Mouse (Mus musculus) B cell, adult 2 months (primary cell): ENCODE data around the gene Olfr463.

Experiments used
- DNase-seq, 2 experiments: peaks; one replicate each; pipeline ENCODE4 v3.0.0; 2022

Olfr463 gene

DNA sequence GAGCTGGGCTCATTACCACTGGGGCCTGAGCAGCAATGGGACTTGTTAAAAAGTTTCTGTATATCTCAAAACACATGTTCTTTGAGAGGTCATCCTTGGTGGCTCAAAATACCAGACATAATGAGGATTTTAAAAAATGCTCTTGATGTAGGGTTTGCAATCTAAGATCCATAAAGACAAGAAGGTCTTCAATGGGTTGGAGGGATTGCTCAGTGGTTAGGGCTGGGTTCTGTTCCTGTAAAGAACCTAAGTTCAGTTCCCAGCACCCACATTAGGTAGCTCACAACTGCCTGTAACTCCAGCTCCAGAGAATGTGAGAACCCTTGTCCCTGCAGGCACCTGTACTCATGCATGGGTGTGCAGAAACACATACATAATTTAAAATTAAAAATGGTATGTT, at the start of gene Olfr463:
TSS of gene Olfr463 (minus strand) at position 101 of the 400 bp plus-strand sequence.
- no peak for DNase-seq

DNA sequence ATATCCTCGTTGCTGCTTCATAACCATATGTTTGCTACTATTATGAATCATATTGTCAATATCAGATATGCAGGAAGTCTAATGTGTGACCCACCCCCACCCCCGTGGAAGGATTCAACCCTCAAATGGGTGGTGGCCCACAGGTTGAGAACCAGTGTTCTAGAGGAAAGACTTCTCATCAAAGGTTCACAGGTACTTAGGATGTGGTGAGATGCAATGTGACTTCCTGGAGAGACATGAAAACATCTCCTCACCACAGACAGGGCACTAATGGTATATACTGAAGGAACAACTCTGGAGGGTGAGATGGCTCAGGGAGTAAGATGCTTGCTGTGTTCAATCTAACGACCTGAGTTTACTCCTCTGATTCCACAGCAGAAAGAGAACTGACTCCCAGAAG, 38.3 kb upstream of the Olfr463 start:
- no peak for DNase-seq

- no peak for DNase-seq
Observed at GRCm38 (mm10) chr11:87933731-87934130, 36.5 kb upstream of the Olfr463 start.

- DNase-seq = no peak
Observed at GRCm38 (mm10) chr11:87930348-87930747, 33.2 kb upstream of the Olfr463 start.

- DNase-seq = no peak
Observed at GRCm38 (mm10) chr11:87920966-87921365, 23.8 kb upstream of the Olfr463 start, which contains the start of gene Olfr464. TSS of gene Olfr464 (minus strand) at chr11:87920967.

DNA sequence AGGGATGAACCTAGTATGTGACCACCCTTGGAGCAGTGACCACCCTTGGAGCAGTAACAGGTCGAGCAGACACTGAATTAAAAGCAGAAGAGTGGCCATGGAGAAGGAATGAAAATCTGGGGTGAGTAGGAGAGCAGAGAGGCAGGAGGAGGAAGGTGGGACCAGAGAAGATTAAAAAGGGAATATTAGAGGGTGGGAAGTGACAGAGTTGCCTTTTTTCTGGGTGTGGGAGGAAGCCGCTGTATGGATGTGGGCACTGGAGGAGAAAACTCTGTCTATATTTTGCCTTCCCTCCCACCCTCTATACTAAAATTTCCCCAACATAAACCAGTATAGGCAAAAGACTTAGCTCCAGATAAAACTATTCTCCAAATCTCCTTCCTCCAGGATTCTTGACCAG, 23.1 kb upstream of the Olfr463 start:
- no peak for DNase-seq

DNA sequence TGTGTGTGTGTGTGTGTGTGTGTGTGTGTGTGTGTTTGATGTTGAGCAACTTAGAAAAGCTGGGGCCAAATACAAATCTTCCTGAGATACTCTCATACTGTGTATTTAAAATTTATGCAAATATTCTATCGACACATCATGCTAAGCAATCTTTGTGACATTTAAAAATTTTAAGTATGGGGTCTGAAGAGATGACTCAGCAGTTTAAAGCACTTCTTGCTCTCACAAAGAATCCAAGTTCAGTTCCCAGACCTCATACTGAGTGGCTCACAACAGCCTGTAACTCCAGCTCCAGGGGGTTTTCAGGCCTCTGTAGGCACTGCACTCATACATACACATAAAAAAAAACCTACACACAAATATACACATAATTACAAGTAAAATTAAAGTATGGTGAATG, 18.8 kb upstream of the Olfr463 start:
- DNase-seq = no peak

DNA sequence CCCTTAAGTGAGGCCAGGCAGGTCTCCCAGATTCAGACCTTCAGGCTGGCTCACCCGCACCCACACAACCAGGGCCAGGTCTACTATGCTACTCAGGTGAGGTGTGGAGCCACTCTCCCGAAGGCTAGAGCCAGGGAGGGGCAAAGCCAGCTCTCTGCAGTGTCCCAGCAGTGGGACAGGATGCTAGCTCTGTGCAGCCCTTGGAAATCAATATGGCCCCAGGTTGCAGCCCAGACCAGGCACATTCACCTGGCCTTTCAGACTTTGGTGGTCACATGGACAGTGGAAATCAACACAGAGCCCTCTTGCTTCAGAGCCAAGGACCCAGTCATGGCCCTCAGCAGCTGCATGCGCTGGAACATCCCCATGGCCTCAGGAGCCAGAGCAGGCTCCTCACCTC, 7.1 kb upstream of the Olfr463 start:
- DNase-seq = no peak

- no peak for DNase-seq
Observed at GRCm38 (mm10) chr11:87892168-87892567, 5.0 kb downstream of the Olfr463 start, which contains the start of gene Olfr462. TSS of gene Olfr462 (minus strand) at chr11:87892268.

DNA sequence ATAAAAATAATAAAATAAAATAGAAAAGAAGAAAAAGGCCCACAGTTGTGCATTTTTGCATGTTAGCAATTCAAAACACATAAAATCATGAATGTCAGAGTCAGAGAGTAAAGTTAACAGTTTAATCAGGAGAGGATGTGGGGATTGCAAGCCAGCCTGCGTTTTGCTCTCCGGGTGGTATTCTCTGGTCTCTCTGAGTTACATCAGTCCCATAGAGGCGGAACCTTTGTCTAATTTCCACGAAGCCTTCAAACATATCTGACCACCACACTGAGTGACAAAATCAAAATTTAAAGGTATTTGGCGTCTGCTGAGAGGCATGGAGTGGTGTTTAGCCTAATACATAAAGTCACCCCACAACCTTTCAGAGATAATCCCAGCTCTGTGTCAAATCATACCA, 12.3 kb downstream of the Olfr463 start:
- no peak for DNase-seq

DNA sequence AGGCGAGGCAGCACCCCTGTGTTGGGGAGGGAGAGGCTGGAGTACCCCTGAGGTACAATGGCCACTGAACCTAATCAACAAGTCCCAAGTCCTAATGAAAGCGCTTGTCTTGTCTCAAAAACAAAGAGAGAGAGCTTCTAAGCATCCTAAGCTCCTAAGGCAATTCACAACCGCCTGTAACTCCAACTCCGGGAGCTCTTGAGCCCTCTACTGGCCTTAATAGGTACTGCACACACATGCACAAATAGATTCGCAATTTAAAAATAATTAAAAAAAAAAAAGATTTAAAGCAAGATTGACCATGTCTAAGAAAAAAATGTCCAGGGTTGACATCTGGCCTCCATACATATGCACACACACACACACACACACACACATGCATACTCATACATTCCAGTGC, 13.7 kb downstream of the Olfr463 start:
- DNase-seq = peak; percentile 7 to 21

- no peak for DNase-seq
Observed at GRCm38 (mm10) chr11:87881714-87882113, 15.5 kb downstream of the Olfr463 start.

DNA sequence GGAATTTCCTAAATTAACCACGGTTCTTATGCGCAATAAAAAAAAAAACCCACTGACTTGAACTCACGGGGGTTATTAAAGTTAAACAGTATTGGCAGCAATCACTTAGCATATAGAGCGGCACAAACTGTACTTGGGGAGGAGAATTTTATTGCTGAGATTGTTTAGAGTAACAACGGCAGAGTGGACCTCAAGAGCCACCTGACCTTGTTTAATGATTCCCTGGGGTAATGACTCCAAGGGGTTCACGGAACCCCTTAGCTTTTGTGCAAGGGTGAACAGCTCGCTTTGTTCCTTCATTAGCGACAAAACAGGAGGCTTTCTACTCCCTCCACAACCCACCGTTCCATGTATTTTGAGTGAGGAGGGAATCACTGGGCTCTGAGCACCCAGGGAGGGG, 17.4 kb downstream of the Olfr463 start:
- no peak for DNase-seq

DNA sequence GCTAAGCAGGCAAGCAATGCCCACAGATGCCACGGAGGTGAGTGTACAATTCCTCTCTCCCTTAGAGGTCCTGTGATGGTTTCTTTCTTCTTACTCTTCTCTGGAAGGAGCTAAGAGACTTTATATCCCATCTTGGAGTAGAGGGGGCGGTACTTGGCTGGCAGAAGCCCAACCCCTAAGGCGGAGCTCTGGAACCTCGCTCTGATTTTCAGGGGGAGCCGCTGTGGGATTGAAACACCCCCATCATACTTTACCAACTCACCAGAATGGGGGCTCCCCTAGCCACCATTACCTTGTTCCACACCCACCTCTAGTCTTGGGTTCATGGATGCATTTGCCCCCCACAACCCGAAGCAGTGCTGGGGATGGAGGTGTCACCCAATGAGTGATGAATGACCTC, 21.8 kb downstream of the Olfr463 start, which contains the start of gene Epx:
TSS of gene Epx (minus strand) at position 101 of the 400 bp plus-strand sequence.
- DNase-seq = no peak

DNA sequence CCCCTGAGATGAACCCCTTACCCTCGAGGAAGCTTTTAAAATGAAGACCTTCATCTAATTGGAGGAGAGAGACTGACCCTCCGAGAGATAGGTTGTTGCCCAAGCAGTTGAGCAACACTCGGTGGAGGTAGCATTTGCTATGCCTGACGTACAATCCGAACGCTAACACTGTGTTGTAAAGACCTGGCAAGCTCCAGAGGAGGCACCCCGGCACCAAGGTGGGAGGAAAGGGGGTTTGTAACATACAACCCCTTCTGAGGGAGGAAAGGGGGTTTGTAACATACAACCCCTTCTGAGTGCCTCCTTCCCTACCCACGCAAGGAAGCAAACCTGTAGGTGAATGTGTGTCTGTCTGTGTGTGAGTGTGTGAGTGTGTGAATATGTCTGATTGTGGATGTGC, 25.4 kb downstream of the Olfr463 start:
- no peak for DNase-seq

DNA sequence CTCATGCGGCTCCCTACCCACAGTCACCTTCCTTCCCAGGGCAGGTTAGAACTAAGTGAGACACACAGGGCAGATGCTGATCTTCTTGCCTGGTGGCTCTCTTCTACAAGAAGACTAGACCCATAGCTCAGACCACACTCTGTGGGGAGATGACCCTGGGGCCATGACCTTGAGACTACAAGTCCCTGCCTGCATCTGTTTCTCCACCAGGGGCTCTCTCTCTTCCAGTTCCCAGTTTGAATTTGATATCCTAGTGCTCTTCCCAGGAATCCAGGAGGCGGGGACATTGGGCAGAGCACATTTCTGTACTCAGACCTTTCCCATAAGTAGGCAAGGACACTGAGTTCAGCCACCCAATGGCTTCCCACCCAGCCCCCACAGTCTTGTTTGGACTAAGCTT, 27.1 kb downstream of the Olfr463 start:
- no peak for DNase-seq

- DNase-seq = peak; percentile 30 to 32
Observed at GRCm38 (mm10) chr11:87866891-87867290, 30.3 kb downstream of the Olfr463 start.

DNA sequence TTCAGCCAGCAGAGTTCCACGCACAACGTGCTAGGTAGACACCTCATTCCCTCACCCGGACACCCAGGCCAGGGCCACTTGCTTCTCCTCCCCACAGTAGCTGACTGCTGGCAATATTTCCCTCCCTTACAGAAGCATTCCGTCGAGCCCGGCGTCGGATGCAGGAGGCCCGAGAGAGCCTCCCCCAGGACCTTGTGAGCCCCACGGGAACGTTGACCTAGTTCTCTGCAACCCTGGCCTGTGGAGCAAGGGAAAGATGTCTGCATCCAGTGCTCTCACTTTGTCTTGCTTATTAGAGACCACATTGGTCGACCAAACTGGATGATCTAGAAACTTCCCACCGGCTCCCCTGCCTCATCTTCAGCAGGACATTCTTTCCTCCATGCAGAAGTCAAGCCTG, 34.4 kb downstream of the Olfr463 start:
- DNase-seq = no peak

- DNase-seq = no peak
Observed at GRCm38 (mm10) chr11:87860426-87860825, 36.8 kb downstream of the Olfr463 start.

DNA sequence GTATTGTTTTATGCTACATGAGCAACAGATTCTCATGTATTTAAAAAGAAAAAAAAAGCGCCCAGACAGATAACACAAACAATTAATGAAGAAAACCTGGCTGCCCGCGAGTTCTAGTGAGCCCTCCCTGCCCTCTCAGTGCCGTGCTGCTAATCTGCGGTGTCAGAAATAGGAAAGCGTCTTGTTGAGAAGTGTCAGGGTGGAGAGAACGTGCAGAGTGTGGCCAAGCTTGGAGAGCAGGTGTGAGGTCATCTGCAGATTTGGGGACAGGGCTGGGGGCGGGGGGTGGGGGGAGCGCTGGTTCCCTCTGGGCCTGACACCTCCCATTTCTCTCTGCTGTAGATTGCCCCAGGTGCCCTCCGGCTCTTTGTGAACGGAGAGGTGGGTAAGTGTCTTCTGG, 37.9 kb downstream of the Olfr463 start:
- no peak for DNase-seq

DNA sequence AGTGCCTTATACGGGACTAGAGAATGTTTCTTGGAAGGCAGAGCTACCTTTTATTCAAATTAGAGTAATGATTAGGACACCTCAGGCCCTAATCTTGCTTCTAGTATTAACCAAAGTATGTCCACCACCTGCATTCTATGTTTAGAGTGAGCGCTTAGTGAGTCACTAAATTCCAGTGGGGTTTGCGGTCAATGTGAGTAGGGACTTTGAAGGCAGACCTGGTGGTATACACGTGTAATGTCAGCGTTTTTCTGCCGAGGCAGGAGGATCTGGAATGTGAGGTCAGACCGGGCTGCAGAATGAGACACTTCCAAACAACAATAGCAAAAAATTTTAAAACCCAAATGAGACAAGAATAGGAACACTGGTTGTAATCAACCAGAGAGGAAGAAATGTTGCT, 42.6 kb downstream of the Olfr463 start:
- DNase-seq = no peak

- peak in 1 of 2 experiments; percentile 31 for DNase-seq
Observed at GRCm38 (mm10) chr11:87853597-87853954, 43.6 kb downstream of the Olfr463 start.

GRCm38 (mm10) chr11:87852690-87853596, 44.2 kb downstream of the Olfr463 start, which contains the start of gene Mks1:
TSS of gene Mks1 (plus strand) at chr11:87853215.
- DNase-seq = peak; percentile 87

DNA sequence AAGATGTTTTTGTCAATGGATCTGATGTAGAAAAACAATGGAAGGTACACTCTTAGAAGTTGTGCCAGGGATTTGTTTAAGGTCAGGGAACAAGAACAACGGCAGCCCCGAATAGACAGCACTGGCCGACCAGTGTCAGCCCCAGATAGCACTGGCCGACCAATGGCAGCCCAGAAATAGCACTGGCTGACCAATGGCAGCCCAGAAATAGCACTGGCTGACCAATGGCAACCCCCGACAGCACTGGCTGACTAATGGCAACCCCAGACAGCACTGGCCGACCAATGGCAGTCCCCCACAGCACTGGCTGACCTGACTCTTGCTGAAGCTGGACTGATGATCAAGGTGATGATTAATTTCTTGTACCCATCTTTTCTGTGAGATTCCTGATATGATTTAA, 49.3 kb downstream of the Olfr463 start:
- DNase-seq = no peak
